Mouse (Mus musculus) MEL (cell line): ENCODE data around the gene Zbed6. TPM values are rescaled to one million over a fixed set of nuclear protein-coding genes. Genes with fewer than 3 reads are reported as not detected.

Experiments used
- DNase-seq: peaks from one replicate; pipeline ENCODE4 v3.0.0; 2011; ENCODE audit warnings: low read depth, low spot score
- H3K27ac ChIP-seq: 2 replicates; pipeline ENCODE4 v1.5.1; 2012; ENCODE audit warnings: low read depth, mild to moderate bottlenecking, control low read depth, low read length, moderate library complexity; ENCODE audit not compliant: control insufficient read depth
- H3K27me3 ChIP-seq, 2 experiments: fragments of 150-350 bp in 1 of 2; sonication (generic) in 1 of 2; 2 replicates each; pipeline ENCODE4 v1.6.1; 2012; ENCODE audit warnings: low read length in 2 of 2, mild to moderate bottlenecking in 2 of 2, improper control_type of control experiment in 1 of 2, moderate library complexity in 1 of 2; ENCODE audit not compliant: insufficient read depth in 2 of 2, control insufficient read depth in 1 of 2
- H3K36me3 ChIP-seq, 2 experiments: 2 replicates each; pipeline ENCODE4 v1.6.1; 2012 to 2014; ENCODE audit warnings: low read length in 2 of 2, improper control_type of control experiment in 1 of 2, inconsistent platforms in 1 of 2, mild to moderate bottlenecking in 1 of 2; ENCODE audit not compliant: insufficient read depth in 2 of 2, control insufficient read depth in 1 of 2
- H3K4me1 ChIP-seq, 2 experiments: fragments of 150-350 bp in 1 of 2; sonication (generic) in 1 of 2; 2 replicates each; pipeline ENCODE4 v1.6.1; 2012; ENCODE audit warnings: low read length in 2 of 2, improper control_type of control experiment in 1 of 2, mild to moderate bottlenecking in 1 of 2; ENCODE audit not compliant: insufficient read depth in 2 of 2, control insufficient read depth in 1 of 2
- H3K4me3 ChIP-seq, 2 experiments: fragments of 150-350 bp in 1 of 2; sonication (generic) in 1 of 2; 2 replicates each; pipeline ENCODE4 v1.5.1; 2012; ENCODE audit warnings: low read depth in 2 of 2, low read length in 2 of 2, mild to moderate bottlenecking in 2 of 2, moderate library complexity in 2 of 2, control low read depth in 1 of 2, improper control_type of control experiment in 1 of 2; ENCODE audit not compliant: control insufficient read depth in 1 of 2, insufficient read depth in 1 of 2
- H3K79me2 ChIP-seq: 2 replicates; pipeline ENCODE4 v1.6.1; 2012; ENCODE audit warnings: mild to moderate bottlenecking, low read length, moderate library complexity; ENCODE audit not compliant: control insufficient read depth, poor library complexity, insufficient read depth
- H3K9ac ChIP-seq: 2 replicates; pipeline ENCODE4 v1.6.1; 2012; ENCODE audit warnings: low read depth, mild to moderate bottlenecking, control low read depth, low read length, moderate library complexity; ENCODE audit not compliant: control insufficient read depth, poor library complexity, severe bottlenecking
- H3K9me3 ChIP-seq: fragments of 150-350 bp; sonication (generic); replicated peaks from 2 replicates; pipeline ENCODE4 v1.6.1; 2012; ENCODE audit warnings: mild to moderate bottlenecking, low read length, improper control_type of control experiment, moderate library complexity; ENCODE audit not compliant: insufficient read depth
- CHD1 ChIP-seq: IDR thresholded peaks from 2 replicates; pipeline ENCODE4 v1.6.1; 2012; ENCODE audit warnings: low read depth, mild to moderate bottlenecking, inconsistent platforms, low read length, improper control_type of control experiment
- CTCF ChIP-seq, 3 experiments: IDR thresholded peaks in 2 of 3; conservative IDR thresholded peaks in 1 of 3; 2 replicates each; pipeline ENCODE4 v1.5.1; 2011 to 2012; ENCODE audit warnings: low read length in 3 of 3, low read depth in 2 of 3, mild to moderate bottlenecking in 2 of 3, improper control_type of control experiment in 1 of 3, inconsistent platforms in 1 of 3, mixed read lengths in 1 of 3, moderate library complexity in 1 of 3; ENCODE audit not compliant: control insufficient read depth in 1 of 3, insufficient read depth in 1 of 3, poor library complexity in 1 of 3, severe bottlenecking in 1 of 3
- EP300 ChIP-seq, 2 experiments: IDR thresholded peaks; 2 replicates each; pipeline ENCODE4 v1.6.1; 2011; ENCODE audit warnings: improper control_type of control experiment in 2 of 2, low read length in 2 of 2, low read depth in 1 of 2, mild to moderate bottlenecking in 1 of 2
- ETS1 ChIP-seq: IDR thresholded peaks from 2 replicates; pipeline ENCODE4 v1.6.1; 2012; ENCODE audit warnings: low read depth, mild to moderate bottlenecking, inconsistent platforms, low read length, improper control_type of control experiment, moderate library complexity
- HCFC1 ChIP-seq: IDR thresholded peaks from 2 replicates; pipeline ENCODE4 v1.6.1; 2012; ENCODE audit warnings: low read depth, mild to moderate bottlenecking, inconsistent platforms, low read length, improper control_type of control experiment, moderate library complexity
- JUND ChIP-seq: IDR thresholded peaks from 2 replicates; pipeline ENCODE4 v1.6.1; 2011; ENCODE audit warnings: low read depth, mild to moderate bottlenecking, improper control_type of control experiment, low read length
- KAT2A ChIP-seq: conservative IDR thresholded peaks from 2 replicates; pipeline ENCODE4 v1.6.1; 2012; ENCODE audit warnings: low read depth, low read length, improper control_type of control experiment, inconsistent platforms
- MAFK ChIP-seq: IDR thresholded peaks from 2 replicates; pipeline ENCODE4 v1.6.1; 2011; ENCODE audit warnings: low read depth, mild to moderate bottlenecking, low read length, improper control_type of control experiment, borderline replicate concordance
- MAX ChIP-seq: IDR thresholded peaks from 2 replicates; pipeline ENCODE4 v1.6.1; 2011; ENCODE audit warnings: low read length, improper control_type of control experiment
- MEF2A ChIP-seq: IDR thresholded peaks from 2 replicates; pipeline ENCODE4 v1.6.1; 2014; ENCODE audit warnings: low read depth, mild to moderate bottlenecking, inconsistent platforms, low read length, improper control_type of control experiment; ENCODE audit not compliant: poor library complexity, insufficient replicate concordance, severe bottlenecking; ENCODE audit errors: extremely low read depth
- MXI1 ChIP-seq: IDR thresholded peaks from 2 replicates; pipeline ENCODE4 v1.6.1; 2011; ENCODE audit warnings: mild to moderate bottlenecking, low read depth, low read length, improper control_type of control experiment
- MYB ChIP-seq: IDR thresholded peaks from 2 replicates; pipeline ENCODE4 v1.6.1; 2011; ENCODE audit warnings: mild to moderate bottlenecking, low read depth, low read length, improper control_type of control experiment
- MYC ChIP-seq: IDR thresholded peaks from 2 replicates; pipeline ENCODE4 v1.6.1; 2011; ENCODE audit warnings: low read depth, mild to moderate bottlenecking, low read length, improper control_type of control experiment, moderate library complexity
- POLR2A ChIP-seq, 2 experiments: IDR thresholded peaks; 2 replicates each; pipeline ENCODE4 v1.6.1; 2011 to 2012; ENCODE audit warnings: low read length in 2 of 2, mild to moderate bottlenecking in 2 of 2, control low read depth in 1 of 2, improper control_type of control experiment in 1 of 2, low read depth in 1 of 2, moderate library complexity in 1 of 2; ENCODE audit not compliant: control insufficient read depth in 1 of 2, insufficient read depth in 1 of 2, poor library complexity in 1 of 2
- RAD21 ChIP-seq: IDR thresholded peaks from 2 replicates; pipeline ENCODE4 v1.6.1; 2011; ENCODE audit warnings: mild to moderate bottlenecking, low read depth, low read length, improper control_type of control experiment
- RCOR1 ChIP-seq: IDR thresholded peaks from 2 replicates; pipeline ENCODE4 v1.6.1; 2012; ENCODE audit warnings: low read depth, mild to moderate bottlenecking, inconsistent platforms, low read length, improper control_type of control experiment
- TCF12 ChIP-seq: IDR thresholded peaks from 2 replicates; pipeline ENCODE4 v1.6.1; 2014; ENCODE audit warnings: low read depth, mild to moderate bottlenecking, inconsistent platforms, low read length, improper control_type of control experiment, moderate library complexity
- UBTF ChIP-seq: IDR thresholded peaks from 2 replicates; pipeline ENCODE4 v1.6.1; 2012; ENCODE audit warnings: low read depth, mild to moderate bottlenecking, inconsistent platforms, low read length, improper control_type of control experiment, moderate library complexity, borderline replicate concordance; ENCODE audit not compliant: insufficient read depth
- USF2 ChIP-seq, 2 experiments: IDR thresholded peaks; 2 replicates each; pipeline ENCODE4 v1.6.1; 2011 to 2012; ENCODE audit warnings: improper control_type of control experiment in 2 of 2, low read length in 2 of 2, borderline replicate concordance in 1 of 2, inconsistent platforms in 1 of 2, low read depth in 1 of 2, mild to moderate bottlenecking in 1 of 2; ENCODE audit not compliant: insufficient read depth in 1 of 2
- ZC3H11A ChIP-seq: IDR thresholded peaks from 2 replicates; pipeline ENCODE4 v1.6.1; 2012; ENCODE audit warnings: low read depth, mild to moderate bottlenecking, inconsistent platforms, low read length, improper control_type of control experiment
- ZKSCAN1 ChIP-seq: IDR thresholded peaks from 2 replicates; pipeline ENCODE4 v1.6.1; 2012; ENCODE audit warnings: low read depth, mild to moderate bottlenecking, inconsistent platforms, low read length, improper control_type of control experiment, moderate library complexity
- ZNF384 ChIP-seq: IDR thresholded peaks from 2 replicates; pipeline ENCODE4 v1.6.1; 2012; ENCODE audit warnings: low read depth, mild to moderate bottlenecking, inconsistent platforms, low read length, improper control_type of control experiment
- polyA plus RNA-seq, 2 experiments: library from polyadenylated mRNA; stranded (reverse) in 1 of 2; unstranded in 1 of 2; fragments of >175 nt in 1 of 2; fragments of >200 nt in 1 of 2; gene quantifications; 2 replicates each; pipeline versions ENCODE4 v1.2.1 to v1.2.4; 2012; ENCODE audit warnings: low replicate concordance in 2 of 2, low read depth in 1 of 2; ENCODE audit not compliant: insufficient read length in 2 of 2, insufficient read depth in 1 of 2, missing spikeins in 1 of 2
- total RNA-seq: library from RNA; depleted of rRNA; stranded (reverse); fragments of 300-350 nt; gene quantifications from 2 replicates; pipeline ENCODE4 v1.2.3, GENCODE M21; 2012

The Zbed6 gene
- total and polyA plus RNA-seq, 3 experiments: 1.4 to 48.2 (median 2.4) TPM

- H3K9me3 ChIP-seq: no peaks in the 10 kb centered on the region
- no peak for TF ChIP-seq RCOR1
- TF ChIP-seq MEF2A: no peak
- no peak for TF ChIP-seq ZKSCAN1
- TF ChIP-seq ZNF384: no peak
- TF ChIP-seq RAD21: no peak
- TF ChIP-seq CTCF (IDR thresholded peaks at IDR 0.05 in 2 of 3, conservative IDR thresholded peaks at IDR 0.05 in 1 of 3; ENCODE audit: control insufficient read depth in 1 of 3, insufficient read depth in 1 of 3, low read depth in 2 of 3, low read length in 3 of 3, poor library complexity in 1 of 3, severe bottlenecking in 1 of 3): no peak
- no peak for TF ChIP-seq TCF12
- no peak for TF ChIP-seq USF2 (IDR thresholded peaks at IDR 0.05; ENCODE audit: borderline replicate concordance in 1 of 2, insufficient read depth in 1 of 2, low read depth in 1 of 2, low read length in 2 of 2)
- TF ChIP-seq MYB: no peak
These were observed 49.2 kb downstream of the Zbed6 start for GRCm38 (mm10) chr1:133611436-133611835.

GRCm38 (mm10) chr1:133610601-133611000 is 50.1 kb downstream of the Zbed6 start:
- H3K9ac ChIP-seq: peak overlapping the region; percentile 37; the same call in 1 of the 2 replicates
- H3K4me3 ChIP-seq: peak overlapping the region; percentile 25 to 41; a peak in 3 of 4 replicates

More at GRCm38 (mm10) chr1:133611436-133611835, 49.2 kb downstream of the Zbed6 start:
- Histone ChIP-seq H3K27me3 (no peaks in the 10 kb centered on the region), H3K9ac (no peak overlapping the region), H3K36me3 (peaks cover 20 to 23% of the 10 kb centered on the region in 2 experiments), H3K79me2 (peaks cover 26% of the 10 kb centered on the region), H3K27ac (no peak overlapping the region), H3K4me3 (no peak overlapping the region), H3K4me1 (peaks cover 0 to 7% of the 10 kb centered on the region in 2 experiments; a peak in 1 of 4 replicates)
- DNase-seq: no peak

DNA sequence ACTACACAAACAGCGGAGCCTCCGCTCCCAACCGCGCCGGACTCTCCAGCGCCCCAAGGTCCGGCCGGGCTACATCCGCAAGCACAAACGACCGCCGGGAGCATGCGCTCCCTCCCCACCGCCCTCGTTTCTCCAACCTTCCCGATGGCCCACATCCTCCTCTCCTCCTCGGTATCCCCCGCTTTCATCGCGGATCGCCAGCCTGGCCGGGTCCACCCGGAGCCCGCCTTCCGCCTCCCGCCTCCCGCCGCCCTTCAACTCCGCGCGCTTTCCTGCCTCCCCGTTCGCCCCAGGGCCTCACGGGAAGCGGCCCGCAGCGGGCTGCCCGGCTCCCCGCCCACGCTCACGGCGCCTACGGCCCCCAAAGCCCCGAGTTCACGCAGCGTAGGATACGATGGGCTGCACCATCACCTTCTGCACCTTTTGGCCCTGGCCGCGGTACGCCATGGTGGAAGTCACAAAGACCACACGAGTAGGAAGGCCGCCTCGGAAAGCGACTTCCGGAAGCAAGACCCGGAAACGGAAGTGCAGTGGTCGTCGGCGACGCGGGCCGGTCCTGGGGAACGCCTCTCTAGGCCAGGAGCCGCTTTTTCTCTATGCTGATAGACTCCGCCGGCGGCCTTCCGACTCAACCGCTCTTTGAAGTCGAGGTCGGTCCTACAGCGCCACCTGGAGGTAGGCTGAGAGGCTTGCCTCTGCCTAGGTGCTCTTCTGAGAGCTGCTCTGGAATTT is 50.7 kb downstream of the Zbed6 start, which contains the start of gene Snrpe:
Gene Snrpe (minus strand): TSS at position 521 of the 732 bp plus-strand sequence.
- Histone ChIP-seq H3K27me3 (no peaks in the 10 kb centered on the region), H3K27ac (peak within 1 kb of the TSS; percentile 93), H3K9me3 (no peaks in the 10 kb centered on the region), H3K9ac (peak within 1 kb of the TSS; percentile 99), H3K4me1 (peaks cover 0 to 7% of the 10 kb centered on the region in 2 experiments; a peak in 1 of 4 replicates), H3K79me2 (peaks cover 26% of the 10 kb centered on the region), H3K36me3 (peaks cover 23 to 29% of the 10 kb centered on the region in 2 experiments), H3K4me3 (peak within 1 kb of the TSS; percentile 80 to 99)
- DNase-seq: peak; percentile 99
- TF ChIP-seq MAX (peak; percentile 75), EP300 (IDR thresholded peaks at IDR 0.05; ENCODE audit: low read depth in 1 of 2, low read length in 2 of 2) (peak in 1 of 2 experiments; percentile 45; a peak in 1 of 4 replicates), JUND (no peak), HCFC1 (peak; percentile 97), ZKSCAN1 (no peak), POLR2A (IDR thresholded peaks at IDR 0.05; ENCODE audit: control insufficient read depth in 1 of 2, insufficient read depth in 1 of 2, low read depth in 1 of 2, low read length in 2 of 2, poor library complexity in 1 of 2) (peak; percentile 70 to 90; a peak in 3 of 4 replicates), ETS1 (peak; percentile 59; the same call in 1 of the 2 replicates), MYC (peak; percentile 91), ZC3H11A (peak; percentile 74), CTCF (IDR thresholded peaks at IDR 0.05 in 2 of 3, conservative IDR thresholded peaks at IDR 0.05 in 1 of 3; ENCODE audit: control insufficient read depth in 1 of 3, insufficient read depth in 1 of 3, low read depth in 2 of 3, low read length in 3 of 3, poor library complexity in 1 of 3, severe bottlenecking in 1 of 3) (peak; percentile 88 to 98 (median 92)), KAT2A (peak; percentile 92), MYB (no peak), MXI1 (peak; percentile 85), MAFK (no peak)

More at GRCm38 (mm10) chr1:133610601-133611000, 50.1 kb downstream of the Zbed6 start:
- no peak overlapping the region for H3K27ac ChIP-seq
- no peak for DNase-seq
- H3K27me3 ChIP-seq: no peaks in the 10 kb centered on the region
- H3K9me3 ChIP-seq: no peaks in the 10 kb centered on the region
- peaks cover 0 to 7% of the 10 kb centered on the region in 2 experiments; a peak in 1 of 4 replicates for H3K4me1 ChIP-seq
- peaks cover 26% of the 10 kb centered on the region for H3K79me2 ChIP-seq
- peaks cover 21 to 27% of the 10 kb centered on the region in 2 experiments for H3K36me3 ChIP-seq
- TF ChIP-seq UBTF (no peak), CHD1 (no peak), HCFC1 (no peak), MAX (no peak), EP300 (IDR thresholded peaks at IDR 0.05; ENCODE audit: low read depth in 1 of 2, low read length in 2 of 2) (no peak)
